Mouse (Mus musculus): ENCODE results near the gene Acox1. TPM values are rescaled to one million over a fixed set of nuclear protein-coding genes. Genes with fewer than 3 reads are reported as not detected.
A peak's percentile ranks its signal among the peaks of the same experiment; 100 is the strongest.

Gene Acox1
- polyA plus RNA-seq, 1 experiment: 1.7 TPM

GRCm38 (mm10) chr11:116228699-116229098, 29.9 kb upstream of the Acox1 start:
- peaks cover 72% of the 10 kb centered on the region for H3K27me3 ChIP-seq (replicated peaks)
- H3K36me3 ChIP-seq (replicated peaks; ENCODE audit: low read length): no peaks in the 10 kb centered on the region
- TF ChIP-seq GATA1 (IDR thresholded peaks at IDR 0.05; ENCODE audit: borderline replicate concordance, low read length) (no peak), FLI1 (IDR thresholded peaks at IDR 0.05; ENCODE audit: low read length) (no peak)

GRCm38 (mm10) chr11:116226414-116226813, 27.6 kb upstream of the Acox1 start:
- peaks cover 25% of the 10 kb centered on the region for H3K4me1 ChIP-seq
- peaks cover 80% of the 10 kb centered on the region for H3K27me3 ChIP-seq (replicated peaks)
- H3K36me3 ChIP-seq (replicated peaks; ENCODE audit: low read length): no peaks in the 10 kb centered on the region
- H3K4me3 ChIP-seq (replicated peaks): no peak overlapping the region
- TF ChIP-seq GATA1 (IDR thresholded peaks at IDR 0.05; ENCODE audit: borderline replicate concordance, low read length): no peak
- TF ChIP-seq FLI1 (IDR thresholded peaks at IDR 0.05; ENCODE audit: low read length): no peak
- peaks cover 37% of the 10 kb centered on the region for H3K9me3 ChIP-seq

More at GRCm38 (mm10) chr11:116228699-116229098, 29.9 kb upstream of the Acox1 start:
- Histone ChIP-seq H3K4me1 (peaks cover 8% of the 10 kb centered on the region; the same call in 1 of the 2 replicates), H3K9me3 (peaks cover 19% of the 10 kb centered on the region), H3K4me3 (replicated peaks) (no peak overlapping the region)

- Histone ChIP-seq H3K4me3 (replicated peaks) (peak overlapping the region; percentile 85), H3K36me3 (replicated peaks; ENCODE audit: low read length) (no peaks in the 10 kb centered on the region), H3K27me3 (replicated peaks) (peaks cover 60% of the 10 kb centered on the region), H3K9me3 (peaks cover 44% of the 10 kb centered on the region), H3K4me1 (peaks cover 56% of the 10 kb centered on the region)
- no peak for TF ChIP-seq FLI1 (IDR thresholded peaks at IDR 0.05; ENCODE audit: low read length)
- TF ChIP-seq GATA1 (IDR thresholded peaks at IDR 0.05; ENCODE audit: borderline replicate concordance, low read length): no peak
Observed at GRCm38 (mm10) chr11:116222740-116223059, 23.9 kb upstream of the Acox1 start.

GRCm38 (mm10) chr11:116221931-116222739, 23.3 kb upstream of the Acox1 start:
- peak overlapping the region; percentile 85 for H3K4me3 ChIP-seq (replicated peaks)
- peaks cover 62% of the 10 kb centered on the region for H3K4me1 ChIP-seq
- peaks cover 56% of the 10 kb centered on the region for H3K27me3 ChIP-seq (replicated peaks)
- peaks cover 44% of the 10 kb centered on the region for H3K9me3 ChIP-seq
- TF ChIP-seq GATA1 (IDR thresholded peaks at IDR 0.05; ENCODE audit: borderline replicate concordance, low read length): no peak
- H3K36me3 ChIP-seq (replicated peaks; ENCODE audit: low read length): no peaks in the 10 kb centered on the region

GRCm38 (mm10) chr11:116219885-116220284, 21.0 kb upstream of the Acox1 start:
- no peak for TF ChIP-seq FLI1 (IDR thresholded peaks at IDR 0.05; ENCODE audit: low read length)
- no peak for TF ChIP-seq GATA1 (IDR thresholded peaks at IDR 0.05; ENCODE audit: borderline replicate concordance, low read length)
- no peak overlapping the region for H3K4me3 ChIP-seq (replicated peaks)
- peaks cover 44% of the 10 kb centered on the region for H3K27me3 ChIP-seq (replicated peaks)
- H3K36me3 ChIP-seq (replicated peaks; ENCODE audit: low read length): peaks cover 8% of the 10 kb centered on the region
- peaks cover 38% of the 10 kb centered on the region for H3K9me3 ChIP-seq
- peaks cover 76% of the 10 kb centered on the region for H3K4me1 ChIP-seq

- Histone ChIP-seq H3K4me1 (peaks cover 81% of the 10 kb centered on the region), H3K36me3 (replicated peaks; ENCODE audit: low read length) (peaks cover 11% of the 10 kb centered on the region), H3K27me3 (replicated peaks) (peaks cover 36% of the 10 kb centered on the region), H3K4me3 (replicated peaks) (peak overlapping the region; percentile 81), H3K9me3 (peaks cover 31% of the 10 kb centered on the region)
- TF ChIP-seq GATA1 (IDR thresholded peaks at IDR 0.05; ENCODE audit: borderline replicate concordance, low read length) (no peak), FLI1 (IDR thresholded peaks at IDR 0.05; ENCODE audit: low read length) (0 out of 2 replicates have a peak, but pooled peaks have one; percentile 15)
Observed at GRCm38 (mm10) chr11:116218737-116219400, 20.0 kb upstream of the Acox1 start.

GRCm38 (mm10) chr11:116218263-116218662, 19.4 kb upstream of the Acox1 start:
- peaks cover 25% of the 10 kb centered on the region for H3K9me3 ChIP-seq
- peak overlapping the region; percentile 81 for H3K4me3 ChIP-seq (replicated peaks)
- peaks cover 81% of the 10 kb centered on the region for H3K4me1 ChIP-seq
- peaks cover 14% of the 10 kb centered on the region for H3K36me3 ChIP-seq (replicated peaks; ENCODE audit: low read length)
- peaks cover 30% of the 10 kb centered on the region for H3K27me3 ChIP-seq (replicated peaks)
- no peak for TF ChIP-seq GATA1 (IDR thresholded peaks at IDR 0.05; ENCODE audit: borderline replicate concordance, low read length)
- no peak for TF ChIP-seq FLI1 (IDR thresholded peaks at IDR 0.05; ENCODE audit: low read length)

GRCm38 (mm10) chr11:116216549-116216948, 17.7 kb upstream of the Acox1 start:
- Histone ChIP-seq H3K36me3 (replicated peaks; ENCODE audit: low read length) (peaks cover 23% of the 10 kb centered on the region), H3K27me3 (replicated peaks) (peaks cover 13% of the 10 kb centered on the region), H3K4me1 (peaks cover 65% of the 10 kb centered on the region), H3K9me3 (peaks cover 8% of the 10 kb centered on the region), H3K4me3 (replicated peaks) (no peak overlapping the region)
- TF ChIP-seq FLI1 (IDR thresholded peaks at IDR 0.05; ENCODE audit: low read length): no peak
- no peak for TF ChIP-seq GATA1 (IDR thresholded peaks at IDR 0.05; ENCODE audit: borderline replicate concordance, low read length)

GRCm38 (mm10) chr11:116215991-116216390, 17.1 kb upstream of the Acox1 start:
- Histone ChIP-seq H3K4me1 (peaks cover 62% of the 10 kb centered on the region), H3K9me3 (peaks cover 2% of the 10 kb centered on the region; the same call in 1 of the 2 replicates), H3K4me3 (replicated peaks) (no peak overlapping the region), H3K27me3 (replicated peaks) (peaks cover 7% of the 10 kb centered on the region), H3K36me3 (replicated peaks; ENCODE audit: low read length) (peaks cover 28% of the 10 kb centered on the region)
- TF ChIP-seq FLI1 (IDR thresholded peaks at IDR 0.05; ENCODE audit: low read length) (no peak), GATA1 (IDR thresholded peaks at IDR 0.05; ENCODE audit: borderline replicate concordance, low read length) (no peak)

- no peaks in the 10 kb centered on the region for H3K27me3 ChIP-seq (replicated peaks)
- TF ChIP-seq GATA1 (IDR thresholded peaks at IDR 0.05; ENCODE audit: borderline replicate concordance, low read length): no peak
- TF ChIP-seq FLI1 (IDR thresholded peaks at IDR 0.05; ENCODE audit: low read length): no peak
- peaks cover 36% of the 10 kb centered on the region for H3K36me3 ChIP-seq (replicated peaks; ENCODE audit: low read length)
- H3K4me3 ChIP-seq (replicated peaks): no peak overlapping the region
- peaks cover 59% of the 10 kb centered on the region for H3K4me1 ChIP-seq
- H3K9me3 ChIP-seq: no peaks in the 10 kb centered on the region
Observed at GRCm38 (mm10) chr11:116215181-116215580, 16.3 kb upstream of the Acox1 start.

All from megakaryocyte, embryonic 14.5 days (primary cell).